Mouse (Mus musculus) bone marrow, adult 2 months (tissue): ENCODE measurements around the gene Olfr1120. TPM values are rescaled to one million over a fixed set of nuclear protein-coding genes. Genes with fewer than 3 reads are reported as not detected.
"Not testable (repeated sequence)": the region's sequence is repeated elsewhere in the genome, so short reads cannot be mapped to it uniquely, and the experiment has no call there.

Source experiments
- H3K27ac ChIP-seq: fragments of 200-500 bp; 2 replicates; pipeline ENCODE4 v1.5.1; 2012; ENCODE audit warnings: low read depth, mild to moderate bottlenecking, control low read depth, inconsistent platforms, low read length; ENCODE audit not compliant: control insufficient read depth, poor library complexity, insufficient read depth
- H3K4me1 ChIP-seq: fragments of 200-500 bp; 2 replicates; pipeline ENCODE4 v1.6.1; 2011; ENCODE audit warnings: low read length; ENCODE audit not compliant: control insufficient read depth, insufficient read depth
- H3K4me3 ChIP-seq: fragments of 200-500 bp; replicated peaks from 2 replicates; pipeline ENCODE3; 2011; ENCODE audit warnings: mild to moderate bottlenecking, low read depth, low read length, control low read depth; ENCODE audit not compliant: control insufficient read depth
- CTCF ChIP-seq: fragments of 200-500 bp; IDR thresholded peaks from 2 replicates; pipeline ENCODE4 v1.5.1; 2011; ENCODE audit warnings: low read length, control low read depth; ENCODE audit not compliant: control insufficient read depth, insufficient read depth
- POLR2A ChIP-seq: fragments of 200-500 bp; IDR thresholded peaks from 2 replicates; pipeline ENCODE4 v1.6.1; 2011; ENCODE audit warnings: low read depth, mild to moderate bottlenecking, control low read depth, low read length, borderline replicate concordance; ENCODE audit not compliant: control insufficient read depth
- WGBS: fragments of 180-500 bp; shearing (Covaris S2); methylation state at CpG from one replicate; pipeline ENCODE4 v1.1.7; 2018; 5-methylcytosine and 5-hydroxymethylcytosine counted together
- polyA plus RNA-seq: library from polyadenylated mRNA; stranded (reverse); fragments of >200 nt; gene quantifications from 2 replicates; pipeline ENCODE4 v1.2.4, GENCODE M21; 2011; ENCODE audit warnings: low replicate concordance; ENCODE audit not compliant: missing spikeins, insufficient read depth, insufficient read length

Gene Olfr1120
- not detected in 2 replicates for polyA plus RNA-seq

DNA sequence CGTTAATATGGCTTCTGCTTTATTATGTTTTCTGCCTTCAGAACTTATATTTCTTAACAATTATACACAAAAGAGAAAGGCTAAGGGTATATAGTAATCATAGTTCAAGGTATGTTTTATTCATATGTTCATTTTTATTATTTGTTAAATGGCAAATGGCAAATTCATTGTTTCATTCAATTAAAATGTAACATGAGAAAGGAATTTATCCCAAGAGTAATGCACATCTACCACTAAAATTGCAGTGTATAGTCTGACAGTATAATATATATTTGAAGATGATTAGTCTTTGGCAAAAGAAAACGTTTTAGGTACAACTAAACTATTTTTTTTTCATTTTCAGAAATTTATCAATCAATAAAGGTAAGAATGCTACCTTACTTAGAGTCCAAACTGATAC is at the start of gene Olfr1120:
TSS of gene Olfr1120 (plus strand) at position 301 of the 400 bp plus-strand sequence.
- no peak within 1 kb of the TSS for H3K4me3 ChIP-seq
- no peak within 1 kb of the TSS for H3K27ac ChIP-seq
- 40% methylated on average over 2 of the region's 2 CpGs for WGBS
- no peak for TF ChIP-seq POLR2A
- TF ChIP-seq CTCF: no peak
- H3K4me1 ChIP-seq: no peaks in the 10 kb centered on the region

GRCm38 (mm10) chr2:87307281-87307680 is 47.3 kb upstream of the Olfr1120 start, which contains the start of gene Olfr1118:
Gene Olfr1118 (plus strand): TSS chr2:87307581.
- H3K4me1 ChIP-seq: no peaks in the 10 kb centered on the region
- no peak within 1 kb of the TSS for H3K4me3 ChIP-seq
- 51% methylated on average over 1 of the region's 1 CpGs for WGBS
- no peak within 1 kb of the TSS for H3K27ac ChIP-seq
- TF ChIP-seq POLR2A (no peak), CTCF (no peak)

DNA sequence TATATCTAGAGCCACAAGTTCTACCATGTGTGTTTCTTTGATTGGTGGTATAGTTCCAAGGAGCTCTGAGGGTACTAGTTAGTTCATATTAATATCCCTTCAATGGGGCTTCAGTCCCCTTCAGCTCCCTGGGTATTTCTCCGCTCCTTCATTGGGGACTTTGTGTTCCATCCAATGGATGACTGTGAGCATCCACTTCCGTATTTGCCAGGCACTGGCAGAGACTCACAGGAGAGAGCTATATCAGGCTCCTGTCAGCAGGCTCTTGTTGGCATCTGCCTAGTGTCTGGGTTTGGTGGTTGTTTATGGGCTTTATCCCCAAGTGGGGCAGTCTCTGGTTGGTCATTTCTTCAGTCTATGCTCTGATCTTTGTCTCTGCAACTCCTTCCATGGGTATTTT is 5.5 kb downstream of the Olfr1120 start:
- H3K4me1 ChIP-seq, H3K27ac ChIP-seq, H3K4me3 ChIP-seq: not testable (repeated sequence)
- 73% methylated on average over 2 of the region's 2 CpGs for WGBS

- Histone ChIP-seq H3K27ac (no peak within 1 kb of the TSS), H3K4me3 (no peak within 1 kb of the TSS), H3K4me1 (no peaks in the 10 kb centered on the region)
- WGBS: 16% methylated on average over 1 of the region's 1 CpGs
- TF ChIP-seq CTCF (no peak), POLR2A (no peak)
Observed at GRCm38 (mm10) chr2:87369595-87369994, 15.0 kb downstream of the Olfr1120 start, which contains the start of gene Olfr1121. Gene Olfr1121 (plus strand): TSS chr2:87369895.

GRCm38 (mm10) chr2:87371726-87372125 is 17.1 kb downstream of the Olfr1120 start:
- no peak overlapping the region for H3K4me3 ChIP-seq
- TF ChIP-seq POLR2A (no peak), CTCF (no peak)

DNA sequence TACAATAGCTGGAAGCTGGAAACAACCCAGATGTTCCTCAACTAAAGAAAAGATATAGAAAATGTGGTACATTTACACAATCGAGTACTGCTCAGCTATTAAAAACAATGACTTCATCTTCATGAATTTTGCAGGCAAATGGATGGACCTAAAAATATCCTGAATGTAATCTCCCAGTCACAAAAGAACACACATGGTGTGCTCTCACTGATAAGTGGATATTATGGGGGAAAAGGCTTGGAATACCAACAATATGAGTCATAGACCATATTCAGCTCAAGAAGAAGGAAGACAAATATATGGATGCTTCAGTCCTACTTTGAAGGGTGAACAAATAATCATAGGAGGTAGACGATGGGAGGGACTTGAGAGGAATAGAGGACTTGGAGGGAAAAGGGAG is 29.3 kb downstream of the Olfr1120 start:
- Histone ChIP-seq H3K4me1 (no peaks in the 10 kb centered on the region), H3K27ac (no peak overlapping the region), H3K4me3 (no peak overlapping the region)
- no peak for TF ChIP-seq CTCF
- WGBS: 66% methylated on average over 2 of the region's 2 CpGs

More at GRCm38 (mm10) chr2:87371726-87372125, 17.1 kb downstream of the Olfr1120 start:
- WGBS: 72% methylated on average over 4 of the region's 4 CpGs
- Histone ChIP-seq H3K27ac (no peak overlapping the region), H3K4me1 (no peaks in the 10 kb centered on the region)

- 75% methylated on average over 2 of the region's 2 CpGs for WGBS
- Histone ChIP-seq H3K4me3 (no peak within 1 kb of the TSS), H3K4me1 (no peaks in the 10 kb centered on the region), H3K27ac (no peak within 1 kb of the TSS)
- TF ChIP-seq CTCF: no peak
- no peak for TF ChIP-seq POLR2A
Observed at GRCm38 (mm10) chr2:87385549-87385948, 30.9 kb downstream of the Olfr1120 start, which contains the start of gene Olfr1122. Gene Olfr1122 (plus strand): TSS chr2:87385849.

- H3K4me1 ChIP-seq, H3K4me3 ChIP-seq, H3K27ac ChIP-seq: not testable (repeated sequence)
- 77% methylated on average over 5 of the region's 5 CpGs for WGBS
Observed at GRCm38 (mm10) chr2:87393605-87394004, 39.0 kb downstream of the Olfr1120 start.

DNA sequence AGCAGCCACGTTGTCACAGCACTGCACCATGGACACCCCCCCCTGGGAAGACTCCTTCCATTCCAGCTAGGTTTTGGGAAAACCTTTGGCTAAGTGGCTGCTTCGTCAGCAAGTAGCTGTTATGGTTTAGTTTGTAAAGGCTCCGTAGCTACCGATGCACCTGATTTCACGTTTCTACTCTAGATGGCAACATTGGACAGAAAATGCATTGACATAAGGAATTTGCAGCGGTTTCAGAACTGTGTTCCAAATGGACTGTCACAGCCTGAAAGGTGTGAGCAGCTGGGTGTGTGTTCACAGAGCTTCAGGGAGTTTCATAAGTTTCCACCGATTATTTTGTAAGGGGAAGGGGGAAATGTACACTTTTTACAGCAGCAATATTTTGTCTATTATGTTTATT is 40.1 kb downstream of the Olfr1120 start:
- not testable (repeated sequence) for H3K4me3 ChIP-seq, H3K4me1 ChIP-seq, H3K27ac ChIP-seq
- WGBS: 81% methylated on average over 7 of the region's 7 CpGs

Other genes with a start within 250 kb of the Olfr1120 start
- gene Olfr259, start 240.2 kb upstream of the Olfr1120 start, polyA plus RNA-seq: not detected in 2 replicates
- not detected in 2 replicates for gene Olfr1110, start 214.5 kb upstream of the Olfr1120 start, polyA plus RNA-seq
- gene Olfr1111, start 202.2 kb upstream of the Olfr1120 start, polyA plus RNA-seq: not detected in 2 replicates
- 1.6 TPM in 1 of 2 replicates, not detected in the other for gene Olfr1112, start 167.0 kb upstream of the Olfr1120 start, polyA plus RNA-seq
- gene Olfr1113, start 145.8 kb upstream of the Olfr1120 start, polyA plus RNA-seq: not detected in 2 replicates
- not detected in 2 replicates for gene Olfr1115, start 106.8 kb upstream of the Olfr1120 start, polyA plus RNA-seq
- 0.13 TPM in 1 of 2 replicates, not detected in the other for gene Olfr1116, start 87.3 kb upstream of the Olfr1120 start, polyA plus RNA-seq
- not detected in 2 replicates for gene Olfr1118, start 47.2 kb upstream of the Olfr1120 start, polyA plus RNA-seq
- not detected in 2 replicates for gene Olfr1121, start 15.1 kb downstream of the Olfr1120 start, polyA plus RNA-seq
- gene Olfr1122, start 31.0 kb downstream of the Olfr1120 start, polyA plus RNA-seq: not detected in 2 replicates
- not detected in 2 replicates for gene Olfr1123, start 61.8 kb downstream of the Olfr1120 start, polyA plus RNA-seq
- 0.79 and 1.2 TPM in 2 replicates for gene Olfr1124, start 75.5 kb downstream of the Olfr1120 start, polyA plus RNA-seq
- not detected in 2 replicates for gene Olfr1126, start 99.1 kb downstream of the Olfr1120 start, polyA plus RNA-seq
- not detected in 2 replicates for gene Pramel7, start 142.3 kb downstream of the Olfr1120 start, polyA plus RNA-seq
- gene Pramel6, start 151.8 kb downstream of the Olfr1120 start, polyA plus RNA-seq: 1.5 TPM in 1 of 2 replicates, not detected in the other
- not detected in 2 replicates for gene Olfr153, start 177.0 kb downstream of the Olfr1120 start, polyA plus RNA-seq
- not detected in 2 replicates for gene Olfr1128, start 190.7 kb downstream of the Olfr1120 start, polyA plus RNA-seq
- not detected in 2 replicates for gene Olfr1129, start 219.1 kb downstream of the Olfr1120 start, polyA plus RNA-seq